Mouse (Mus musculus) thymus, adult 2 months (tissue): ENCODE measurements at regions not wholly inside any gene's neighbourhood (a gene's known extent, or its start where the extent isn't known, plus 50 kb on each side); places are given as distances from the start of the nearest gene placed in this dataset.

Source experiments
- CTCF ChIP-seq: fragments of 200-500 bp; IDR thresholded peaks from 2 replicates; pipeline ENCODE4 v1.5.1; 2012; ENCODE audit warnings: mild to moderate bottlenecking, control low read depth, low read length, moderate library complexity, borderline replicate concordance; ENCODE audit not compliant: control insufficient read depth, poor library complexity, insufficient read depth; ENCODE audit errors: extremely low read depth
- POLR2A ChIP-seq: fragments of 200-500 bp; IDR thresholded peaks from 2 replicates; pipeline ENCODE4 v1.6.1; 2012; ENCODE audit warnings: mild to moderate bottlenecking, low read length, control low read depth, moderate library complexity; ENCODE audit not compliant: control insufficient read depth, poor library complexity, insufficient read depth; ENCODE audit errors: extremely low read depth

GRCm38 (mm10) chr8:109053608-109054007, 440.2 kb upstream of the Pmfbp1 start:
- TF ChIP-seq CTCF, result no peak
- no peak for TF ChIP-seq POLR2A
